Mouse (Mus musculus): ENCODE results near the gene Itpkb. TPM values are rescaled to one million over a fixed set of nuclear protein-coding genes. Genes with fewer than 3 reads are reported as not detected.

The Itpkb gene
- polyA plus RNA-seq, 1 experiment from 2014 or later = 3.7 TPM

DNA sequence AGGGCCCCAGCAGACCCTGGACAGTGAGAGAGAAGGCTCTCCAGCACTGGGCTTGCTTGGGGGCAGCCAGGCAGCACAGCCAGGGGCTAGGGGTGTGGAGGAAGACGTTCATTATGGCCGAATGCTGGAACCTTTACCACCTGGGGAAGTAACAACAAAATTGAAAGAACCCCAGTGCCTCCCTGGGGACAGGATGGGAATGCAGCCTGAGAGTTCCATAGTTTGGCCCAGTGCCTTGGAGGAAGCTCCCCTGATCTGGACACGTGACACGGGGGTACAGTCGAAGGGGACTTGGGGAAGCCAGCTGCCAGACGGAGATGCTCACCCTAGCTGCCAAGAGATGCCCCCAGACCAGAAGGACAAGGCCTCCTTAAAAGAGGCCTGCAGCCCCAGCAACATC is 3.3 kb downstream of the Itpkb start:
- Histone ChIP-seq H3K4me1 (replicated peaks; ENCODE audit: control insufficient read depth, insufficient read depth) (peaks cover 8% of the 10 kb centered on the region; the same call in 1 of the 2 replicates), H3K4me2 (replicated peaks; ENCODE audit: low read depth) (peak overlapping the region; percentile 90), H3K27ac (replicated peaks) (no peak overlapping the region), H3K4me3 (ENCODE audit: low read depth, low read length) (peak overlapping the region; percentile 66), H3K27me3 (ENCODE audit: control insufficient read depth, insufficient read depth, low read length) (no peaks in the 10 kb centered on the region), H3K9ac (ENCODE audit: low read length) (peak overlapping the region; percentile 23; the same call in 1 of the 2 replicates), H3K36me3 (ENCODE audit: control insufficient read depth, insufficient read depth, low read length) (no peaks in the 10 kb centered on the region; the same call in 1 of the 2 replicates), H3K9me3 (ENCODE audit: control insufficient read depth, low read length) (no peaks in the 10 kb centered on the region)
- ATAC-seq (ENCODE audit: low FRiP score, low TSS enrichment) (no peak), DNase-seq (ENCODE audit: low spot score) (no peak)
- WGBS = 58% methylated on average over 6 of the region's 6 CpGs
- no peak for TF ChIP-seq CTCF (IDR thresholded peaks at IDR 0.05; ENCODE audit: low read depth)
- TF ChIP-seq EP300 (optimal IDR thresholded peaks at IDR 0.05) = no peak

- peaks cover 8% of the 10 kb centered on the region; the same call in 1 of the 2 replicates for H3K4me1 ChIP-seq (replicated peaks; ENCODE audit: control insufficient read depth, insufficient read depth)
- no peak overlapping the region; the same call in 1 of the 2 replicates for H3K4me3 ChIP-seq (ENCODE audit: low read depth, low read length)
- H3K27ac ChIP-seq (replicated peaks) = no peak overlapping the region
- DNase-seq (ENCODE audit: low spot score) (no peak), ATAC-seq (ENCODE audit: low FRiP score, low TSS enrichment) (no peak)
- H3K36me3 ChIP-seq (ENCODE audit: control insufficient read depth, insufficient read depth, low read length) = no peaks in the 10 kb centered on the region; the same call in 1 of the 2 replicates
- no peak overlapping the region for H3K9ac ChIP-seq (ENCODE audit: low read length)
- no peaks in the 10 kb centered on the region for H3K27me3 ChIP-seq (ENCODE audit: control insufficient read depth, insufficient read depth, low read length)
- TF ChIP-seq CTCF (IDR thresholded peaks at IDR 0.05; ENCODE audit: low read depth) = no peak
- TF ChIP-seq EP300 (optimal IDR thresholded peaks at IDR 0.05) = no peak
- H3K9me3 ChIP-seq (ENCODE audit: control insufficient read depth, low read length) = no peaks in the 10 kb centered on the region
- peak overlapping the region; percentile 90 for H3K4me2 ChIP-seq (replicated peaks; ENCODE audit: low read depth)
- 68% methylated on average over 6 of the region's 6 CpGs for WGBS
Observed at GRCm38 (mm10) chr1:180334541-180334940, 4.3 kb downstream of the Itpkb start.

GRCm38 (mm10) chr1:180335513-180336375 is 5.5 kb downstream of the Itpkb start:
- Histone ChIP-seq H3K9ac (ENCODE audit: low read length) (no peak overlapping the region), H3K27me3 (ENCODE audit: control insufficient read depth, insufficient read depth, low read length) (no peaks in the 10 kb centered on the region), H3K4me3 (ENCODE audit: low read depth, low read length) (no peak overlapping the region; the same call in 1 of the 2 replicates), H3K4me1 (replicated peaks; ENCODE audit: control insufficient read depth, insufficient read depth) (peaks cover 8% of the 10 kb centered on the region; the same call in 1 of the 2 replicates), H3K36me3 (ENCODE audit: control insufficient read depth, insufficient read depth, low read length) (no peaks in the 10 kb centered on the region; the same call in 1 of the 2 replicates), H3K9me3 (ENCODE audit: control insufficient read depth, low read length) (no peaks in the 10 kb centered on the region), H3K27ac (replicated peaks) (no peak overlapping the region), H3K4me2 (replicated peaks; ENCODE audit: low read depth) (peak overlapping the region; percentile 90)
- 74% methylated on average over 12 of the region's 12 CpGs for WGBS
- ATAC-seq (ENCODE audit: low FRiP score, low TSS enrichment) = no peak
- no peak for DNase-seq (ENCODE audit: low spot score)
- TF ChIP-seq CTCF (IDR thresholded peaks at IDR 0.05; ENCODE audit: low read depth) (no peak), EP300 (optimal IDR thresholded peaks at IDR 0.05) (no peak)

GRCm38 (mm10) chr1:180338358-180338757 is 8.1 kb downstream of the Itpkb start:
- no peak for ATAC-seq (ENCODE audit: low FRiP score, low TSS enrichment)
- no peak overlapping the region for H3K27ac ChIP-seq (replicated peaks)
- no peak overlapping the region for H3K4me2 ChIP-seq (replicated peaks; ENCODE audit: low read depth)
- no peak overlapping the region for H3K4me3 ChIP-seq (ENCODE audit: low read depth, low read length)
- no peak overlapping the region for H3K9ac ChIP-seq (ENCODE audit: low read length)
- H3K9me3 ChIP-seq (ENCODE audit: control insufficient read depth, low read length) = no peaks in the 10 kb centered on the region
- H3K27me3 ChIP-seq (ENCODE audit: control insufficient read depth, insufficient read depth, low read length) = no peaks in the 10 kb centered on the region
- WGBS = 67% methylated on average over 8 of the region's 8 CpGs
- no peaks in the 10 kb centered on the region for H3K36me3 ChIP-seq (ENCODE audit: control insufficient read depth, insufficient read depth, low read length)
- peaks cover under 1% of the 10 kb centered on the region for H3K4me1 ChIP-seq (replicated peaks; ENCODE audit: control insufficient read depth, insufficient read depth)
- TF ChIP-seq CTCF (IDR thresholded peaks at IDR 0.05; ENCODE audit: low read depth) (no peak), EP300 (optimal IDR thresholded peaks at IDR 0.05) (no peak)
- DNase-seq (ENCODE audit: low spot score) = no peak

DNA sequence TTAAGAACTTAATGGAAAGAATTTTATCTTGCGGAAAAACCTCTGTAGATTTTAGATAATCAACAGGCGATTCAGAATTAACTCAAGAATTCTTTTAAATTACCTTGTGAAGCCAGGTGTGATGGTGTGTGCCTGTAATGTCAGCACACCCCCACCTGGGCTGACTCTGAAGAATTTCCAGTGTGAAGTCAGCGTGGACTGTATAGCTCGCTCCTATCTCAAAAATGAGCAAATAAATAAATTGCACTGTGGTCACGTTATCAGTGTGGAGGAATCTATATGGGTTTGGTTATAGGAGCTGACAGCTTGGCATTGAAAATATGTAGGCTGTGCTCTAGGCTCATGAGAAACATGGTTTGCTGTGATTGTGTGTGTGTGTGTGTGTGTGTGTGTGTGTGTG is 8.9 kb downstream of the Itpkb start:
- 53% methylated on average over 5 of the region's 5 CpGs for WGBS
- no peak for DNase-seq (ENCODE audit: low spot score)
- Histone ChIP-seq H3K4me3 (ENCODE audit: low read depth, low read length) (no peak overlapping the region), H3K9me3 (ENCODE audit: control insufficient read depth, low read length) (no peaks in the 10 kb centered on the region), H3K27me3 (ENCODE audit: control insufficient read depth, insufficient read depth, low read length) (no peaks in the 10 kb centered on the region), H3K36me3 (ENCODE audit: control insufficient read depth, insufficient read depth, low read length) (no peaks in the 10 kb centered on the region), H3K4me2 (replicated peaks; ENCODE audit: low read depth) (no peak overlapping the region), H3K9ac (ENCODE audit: low read length) (no peak overlapping the region), H3K27ac (replicated peaks) (no peak overlapping the region), H3K4me1 (replicated peaks; ENCODE audit: control insufficient read depth, insufficient read depth) (peaks cover 3% of the 10 kb centered on the region)
- TF ChIP-seq EP300 (optimal IDR thresholded peaks at IDR 0.05) (no peak), CTCF (IDR thresholded peaks at IDR 0.05; ENCODE audit: low read depth) (no peak)
- 0 out of 2 replicates have a peak, but pooled peaks have one; percentile 42 for ATAC-seq (ENCODE audit: low FRiP score, low TSS enrichment)

DNA sequence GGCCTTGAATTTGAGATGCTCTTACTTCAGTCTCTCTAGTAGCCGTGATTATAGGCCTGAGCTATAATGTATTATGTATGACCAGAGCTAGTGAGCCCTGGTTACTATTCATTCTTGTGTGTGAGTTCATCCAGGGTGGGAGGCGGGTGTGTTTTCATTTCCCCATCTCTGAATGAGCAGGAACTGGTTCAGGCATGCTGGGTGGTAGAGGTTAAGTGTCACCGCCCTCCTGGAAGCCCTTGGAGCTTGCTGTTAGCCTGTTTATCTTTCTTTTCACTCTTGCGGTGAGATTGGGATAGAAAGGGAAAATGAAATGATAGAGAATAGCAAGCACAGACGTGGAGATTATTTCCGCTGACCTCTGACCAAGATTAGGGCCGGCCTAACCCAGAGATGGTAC is 12.7 kb downstream of the Itpkb start:
- H3K9me3 ChIP-seq (ENCODE audit: control insufficient read depth, low read length) = no peaks in the 10 kb centered on the region
- no peaks in the 10 kb centered on the region for H3K27me3 ChIP-seq (ENCODE audit: control insufficient read depth, insufficient read depth, low read length)
- no peaks in the 10 kb centered on the region for H3K36me3 ChIP-seq (ENCODE audit: control insufficient read depth, insufficient read depth, low read length)
- H3K4me2 ChIP-seq (replicated peaks; ENCODE audit: low read depth) = no peak overlapping the region
- H3K4me3 ChIP-seq (ENCODE audit: low read depth, low read length) = no peak overlapping the region
- no peak overlapping the region for H3K27ac ChIP-seq (replicated peaks)
- H3K9ac ChIP-seq (ENCODE audit: low read length) = no peak overlapping the region
- ATAC-seq (ENCODE audit: low FRiP score, low TSS enrichment) (no peak), DNase-seq (ENCODE audit: low spot score) (no peak)
- TF ChIP-seq CTCF (IDR thresholded peaks at IDR 0.05; ENCODE audit: low read depth) = no peak
- no peak for TF ChIP-seq EP300 (optimal IDR thresholded peaks at IDR 0.05)
- 55% methylated on average over 7 of the region's 7 CpGs for WGBS
- H3K4me1 ChIP-seq (replicated peaks; ENCODE audit: control insufficient read depth, insufficient read depth) = peaks cover 3% of the 10 kb centered on the region; the same call in 1 of the 2 replicates
